Mouse (Mus musculus) myocyte (in vitro differentiated cells): Measurements from ENCODE around the gene Hoxb3. TPM values are rescaled to one million over a fixed set of nuclear protein-coding genes. Genes with fewer than 3 reads are reported as not detected.

Experiments
- H3K27me3 ChIP-seq: one replicate; pipeline ENCODE4 v1.6.1; 2011; ENCODE audit not compliant: control insufficient read depth, insufficient read depth, insufficient read length
- H3K36me3 ChIP-seq: one replicate; pipeline ENCODE4 v1.6.1; 2011; ENCODE audit not compliant: control insufficient read depth, insufficient read depth
- H3K4me2 ChIP-seq: one replicate; pipeline ENCODE4 v1.6.1; 2011; ENCODE audit warnings: low read depth, control low read depth
- H3K4me3 ChIP-seq: one replicate; pipeline ENCODE4 v1.5.1; 2011; ENCODE audit warnings: mild to moderate bottlenecking, control low read depth, moderate library complexity
- H3K79me2 ChIP-seq: one replicate; pipeline ENCODE4 v1.6.1; 2011; ENCODE audit not compliant: control insufficient read depth, insufficient read depth
- H3ac ChIP-seq: one replicate; pipeline ENCODE4 v1.6.1; 2011; ENCODE audit not compliant: control insufficient read depth, insufficient read length
- CEBPB ChIP-seq: IDR thresholded peaks from 2 replicates; pipeline ENCODE4 v1.6.1; 2011; ENCODE audit warnings: mild to moderate bottlenecking, moderate library complexity; ENCODE audit not compliant: poor library complexity, insufficient read depth, severe bottlenecking
- E2F4 ChIP-seq: IDR thresholded peaks from one replicate; pipeline ENCODE4 v1.6.1; 2011; ENCODE audit warnings: mild to moderate bottlenecking, control low read depth, moderate library complexity; ENCODE audit not compliant: insufficient read depth
- MAX ChIP-seq: IDR thresholded peaks from one replicate; pipeline ENCODE4 v1.6.1; 2011; ENCODE audit warnings: low read depth, mild to moderate bottlenecking, control low read depth
- MYOD1 ChIP-seq, 3 experiments: IDR thresholded peaks; one replicate each; pipeline ENCODE4 v1.6.1; 2011; ENCODE audit warnings: control low read depth in 2 of 3, low read depth in 2 of 3, mild to moderate bottlenecking in 2 of 3, moderate library complexity in 1 of 3; ENCODE audit not compliant: insufficient read length in 2 of 3, control insufficient read depth in 1 of 3
- MYOG ChIP-seq, 3 experiments: IDR thresholded peaks; one replicate each; pipeline ENCODE4 v1.6.1; 2011; ENCODE audit warnings: control low read depth in 2 of 3, low read depth in 2 of 3, mild to moderate bottlenecking in 2 of 3; ENCODE audit not compliant: insufficient read length in 2 of 3, control insufficient read depth in 1 of 3, insufficient read depth in 1 of 3
- POLR2A ChIP-seq: IDR thresholded peaks from one replicate; pipeline ENCODE4 v1.6.1; 2011; ENCODE audit warnings: low read depth, mild to moderate bottlenecking, control low read depth, moderate library complexity; ENCODE audit not compliant: insufficient read length
- POLR2AphosphoS2 ChIP-seq: IDR thresholded peaks from one replicate; pipeline ENCODE4 v1.6.1; 2011; ENCODE audit warnings: low read depth, control low read depth; ENCODE audit not compliant: insufficient read length
- REST ChIP-seq: IDR thresholded peaks from one replicate; pipeline ENCODE4 v1.6.1; 2011; ENCODE audit warnings: mild to moderate bottlenecking, control low read depth, moderate library complexity; ENCODE audit not compliant: insufficient read depth, insufficient read length
- SRF ChIP-seq: IDR thresholded peaks from one replicate; pipeline ENCODE4 v1.6.1; 2011; ENCODE audit warnings: low read depth; ENCODE audit not compliant: control insufficient read depth, insufficient read length
- TCF12 ChIP-seq: IDR thresholded peaks from one replicate; pipeline ENCODE4 v1.6.1; 2011; ENCODE audit warnings: mild to moderate bottlenecking, control low read depth; ENCODE audit not compliant: poor library complexity, insufficient read depth, severe bottlenecking
- TCF3 ChIP-seq: IDR thresholded peaks from one replicate; pipeline ENCODE4 v1.6.1; 2011; ENCODE audit warnings: low read depth, control low read depth; ENCODE audit not compliant: insufficient read length
- USF1 ChIP-seq: IDR thresholded peaks from one replicate; pipeline ENCODE4 v1.6.1; 2011; ENCODE audit warnings: low read depth, mild to moderate bottlenecking, control low read depth, moderate library complexity
- polyA plus RNA-seq: library from polyadenylated mRNA; unstranded; fragments of >200 nt; fragmentation: generic; extraction: Trizol; gene quantifications from one replicate; pipeline ENCODE4 v1.2.1, GENCODE M21; 2012; ENCODE audit warnings: missing spikeins

Hoxb3 gene
- polyA plus RNA-seq = not detected

DNA sequence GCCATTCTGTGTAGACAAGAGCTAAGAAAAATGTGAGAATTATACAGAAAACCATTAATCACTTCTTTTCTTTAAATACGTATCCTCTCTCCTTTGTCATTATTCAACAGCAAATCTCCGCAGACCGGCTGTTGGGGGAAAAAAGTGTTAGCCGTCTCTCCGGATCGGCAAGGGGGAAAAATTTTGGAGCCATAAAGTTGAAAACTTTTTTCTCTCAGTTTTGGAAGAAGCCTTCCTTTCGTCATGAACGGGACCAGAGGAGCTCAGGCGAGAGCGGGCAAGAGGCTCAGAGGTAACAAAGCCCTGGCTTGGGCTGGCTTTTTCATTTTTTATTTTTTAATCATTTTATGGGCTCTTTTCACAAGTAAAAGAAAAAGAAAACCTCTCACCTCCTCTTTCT, at the start of gene Hoxb3:
TSS of gene Hoxb3 (plus strand) at position 173 of the 400 bp plus-strand sequence.
- H3K27me3 ChIP-seq = peaks cover 89% of the 10 kb centered on the region
- TF ChIP-seq TCF3 (no peak), TCF12 (no peak), REST (no peak), E2F4 (no peak), MYOD1 (IDR thresholded peaks at IDR 0.05; ENCODE audit: control insufficient read depth in 1 of 3, insufficient read length in 2 of 3, low read depth in 2 of 3) (no peak), MAX (no peak), SRF (no peak), MYOG (IDR thresholded peaks at IDR 0.05; ENCODE audit: control insufficient read depth in 1 of 3, insufficient read depth in 1 of 3, insufficient read length in 2 of 3, low read depth in 2 of 3) (no peak), USF1 (no peak), POLR2AphosphoS2 (no peak), POLR2A (no peak), CEBPB (no peak)
- no peak within 1 kb of the TSS for H3ac ChIP-seq
- H3K4me2 ChIP-seq = no peak within 1 kb of the TSS
- H3K79me2 ChIP-seq = no peaks in the 10 kb centered on the region
- no peak within 1 kb of the TSS for H3K4me3 ChIP-seq
- H3K36me3 ChIP-seq = no peaks in the 10 kb centered on the region

DNA sequence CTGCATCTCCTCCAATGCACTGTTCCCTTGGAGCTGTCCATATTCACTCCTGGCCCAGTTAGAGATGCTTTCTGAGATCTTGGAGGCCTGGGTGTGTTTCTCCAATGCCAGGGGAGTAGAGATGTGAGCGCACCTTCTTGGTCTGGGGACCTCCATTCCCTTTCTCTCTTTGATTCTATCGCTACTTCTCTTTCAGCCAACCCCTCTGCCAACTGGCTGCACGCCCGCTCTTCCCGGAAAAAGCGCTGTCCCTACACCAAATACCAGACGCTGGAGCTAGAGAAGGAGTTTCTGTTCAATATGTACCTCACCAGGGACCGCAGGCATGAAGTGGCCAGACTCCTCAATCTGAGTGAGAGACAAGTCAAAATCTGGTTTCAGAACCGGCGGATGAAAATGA, 48.7 kb upstream of the Hoxb3 start:
- H3K27me3 ChIP-seq = peaks cover 86% of the 10 kb centered on the region
- no peak overlapping the region for H3ac ChIP-seq
- no peak overlapping the region for H3K4me2 ChIP-seq
- no peaks in the 10 kb centered on the region for H3K79me2 ChIP-seq
- no peak overlapping the region for H3K4me3 ChIP-seq
- no peaks in the 10 kb centered on the region for H3K36me3 ChIP-seq
- no peak for TF ChIP-seq SRF
- TF ChIP-seq E2F4 = no peak
- no peak for TF ChIP-seq CEBPB

DNA sequence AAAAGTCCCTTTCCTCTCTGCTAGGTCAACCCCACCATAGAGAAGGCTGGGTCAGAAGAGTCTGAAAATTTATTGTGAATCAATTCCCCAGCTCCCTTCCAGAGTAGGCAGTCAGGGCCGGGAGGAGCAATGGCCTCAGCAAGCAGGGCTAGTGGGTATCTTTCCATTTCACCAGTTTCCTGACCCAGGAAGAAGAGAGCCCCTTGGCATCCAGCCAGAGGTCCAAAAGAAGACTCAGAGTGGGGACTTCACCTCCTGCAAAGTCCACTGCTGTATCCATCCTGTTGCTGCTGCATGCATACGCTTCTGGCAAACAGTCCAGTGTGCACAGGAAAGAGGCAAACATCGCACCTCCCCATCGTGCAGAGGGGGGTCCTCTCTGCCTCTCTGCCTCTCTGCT, 47.2 kb upstream of the Hoxb3 start:
- H3ac ChIP-seq = no peak overlapping the region
- no peaks in the 10 kb centered on the region for H3K36me3 ChIP-seq
- peaks cover 82% of the 10 kb centered on the region for H3K27me3 ChIP-seq
- no peak overlapping the region for H3K4me3 ChIP-seq
- TF ChIP-seq TCF12 = no peak
- no peak overlapping the region for H3K4me2 ChIP-seq
- H3K79me2 ChIP-seq = no peaks in the 10 kb centered on the region

DNA sequence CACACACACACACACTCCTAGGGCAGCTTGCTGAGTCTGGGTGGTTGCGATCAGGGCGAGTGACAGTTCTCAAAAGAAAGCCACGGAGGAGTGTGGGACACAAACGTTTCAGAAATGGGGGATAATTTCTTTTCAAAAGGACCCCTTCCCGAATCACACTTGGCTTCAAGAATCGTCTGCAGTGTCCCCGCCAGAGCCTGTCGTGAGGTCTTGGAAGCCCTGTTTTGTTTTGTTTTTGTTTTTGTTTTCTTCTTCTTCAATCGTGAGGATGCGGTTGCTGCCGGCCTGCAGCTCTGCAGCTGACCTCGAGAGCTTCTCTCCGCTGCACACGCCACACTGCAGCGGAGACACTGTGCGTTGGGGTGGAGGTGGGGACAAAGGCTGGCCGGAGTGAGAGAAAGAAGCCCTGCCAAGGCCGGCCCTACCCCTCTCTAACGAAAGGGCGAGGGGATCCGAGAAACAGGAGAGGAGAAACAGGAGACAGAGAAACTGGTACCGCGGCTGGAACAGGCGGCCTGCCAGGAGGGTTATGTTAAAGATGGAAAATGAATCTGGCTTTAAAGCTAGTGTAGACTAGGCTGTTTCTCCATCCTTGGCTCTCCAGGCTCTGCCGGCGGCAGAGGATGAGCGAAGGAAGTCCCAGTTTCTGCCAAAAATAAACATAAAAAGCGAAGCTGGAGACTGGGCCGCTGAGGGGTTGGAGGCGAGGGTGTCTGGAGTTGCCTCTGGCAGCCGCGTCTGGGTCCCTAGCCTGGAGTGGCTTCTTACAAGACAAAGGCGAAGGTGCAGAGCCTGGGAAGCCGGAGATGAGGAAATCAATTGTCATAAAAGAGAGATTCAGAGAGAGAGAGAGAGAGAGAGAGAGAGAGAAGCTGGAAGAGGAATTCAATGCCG, 45.7 kb upstream of the Hoxb3 start:
- peaks cover 82% of the 10 kb centered on the region for H3K27me3 ChIP-seq
- no peaks in the 10 kb centered on the region for H3K79me2 ChIP-seq
- no peak overlapping the region for H3K4me3 ChIP-seq
- no peak overlapping the region for H3ac ChIP-seq
- no peaks in the 10 kb centered on the region for H3K36me3 ChIP-seq
- no peak overlapping the region for H3K4me2 ChIP-seq
- TF ChIP-seq USF1 (no peak), MAX (no peak), POLR2A (no peak), SRF (no peak), POLR2AphosphoS2 (no peak), CEBPB (no peak), TCF12 (no peak), MYOG (IDR thresholded peaks at IDR 0.05; ENCODE audit: control insufficient read depth in 1 of 3, insufficient read depth in 1 of 3, insufficient read length in 2 of 3, low read depth in 2 of 3) (no peak), REST (no peak), MYOD1 (IDR thresholded peaks at IDR 0.05; ENCODE audit: control insufficient read depth in 1 of 3, insufficient read length in 2 of 3, low read depth in 2 of 3) (no peak), E2F4 (no peak), TCF3 (no peak)

DNA sequence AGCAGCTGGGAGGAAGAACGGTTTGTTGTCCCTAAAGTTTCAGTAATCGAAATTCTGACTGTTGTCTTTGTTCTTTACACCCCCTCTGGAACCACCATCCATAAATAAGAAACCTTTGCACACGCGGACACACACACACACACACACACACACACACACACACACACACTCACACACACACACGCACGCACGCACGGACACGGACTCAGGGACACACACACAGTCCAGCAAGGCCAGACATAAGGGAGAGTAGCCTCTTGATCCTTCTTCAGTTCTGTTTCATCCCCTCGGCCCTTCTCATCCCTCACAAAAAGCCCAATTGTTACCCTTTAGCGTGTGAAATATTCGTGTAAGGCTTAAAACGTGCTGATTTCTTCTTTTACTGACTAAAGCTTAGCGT, 44.8 kb upstream of the Hoxb3 start:
- H3K36me3 ChIP-seq = no peaks in the 10 kb centered on the region
- H3ac ChIP-seq = no peak overlapping the region
- no peaks in the 10 kb centered on the region for H3K79me2 ChIP-seq
- TF ChIP-seq E2F4 (no peak), USF1 (no peak), TCF12 (no peak), REST (no peak), MYOD1 (IDR thresholded peaks at IDR 0.05; ENCODE audit: control insufficient read depth in 1 of 3, insufficient read length in 2 of 3, low read depth in 2 of 3) (no peak), CEBPB (no peak), MYOG (IDR thresholded peaks at IDR 0.05; ENCODE audit: control insufficient read depth in 1 of 3, insufficient read depth in 1 of 3, insufficient read length in 2 of 3, low read depth in 2 of 3) (no peak), POLR2A (no peak), TCF3 (no peak), POLR2AphosphoS2 (no peak), SRF (no peak)
- H3K4me3 ChIP-seq = no peak overlapping the region
- no peak overlapping the region for H3K4me2 ChIP-seq
- peaks cover 83% of the 10 kb centered on the region for H3K27me3 ChIP-seq
